Mouse (Mus musculus): ENCODE measurements around the gene Spata45. TPM values are rescaled to one million over a fixed set of nuclear protein-coding genes. Genes with fewer than 3 reads are reported as not detected.

Spata45 gene
- polyA plus RNA-seq, 1 experiment from 2014 or later = not detected

DNA sequence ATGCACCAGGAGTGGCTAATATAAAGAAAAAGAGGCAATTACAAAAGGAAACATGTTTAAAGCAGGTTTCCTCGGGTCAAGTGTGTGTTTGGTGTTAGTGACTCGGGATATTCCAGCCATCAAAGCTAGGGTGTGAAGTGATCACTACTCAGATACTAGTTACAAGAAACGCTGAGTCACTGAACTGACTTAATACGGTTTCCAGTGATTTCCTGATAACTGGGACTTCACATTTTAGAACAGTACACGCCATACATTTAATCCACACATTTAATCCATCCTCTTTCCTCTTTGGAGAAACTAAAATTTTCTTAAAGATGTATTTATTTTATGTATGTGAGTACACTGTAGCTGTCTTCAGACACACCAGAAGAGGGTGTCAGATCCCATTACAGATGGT is 51.5 kb downstream of the Spata45 start:
- WGBS = 71% methylated on average over 5 of the region's 5 CpGs

DNA sequence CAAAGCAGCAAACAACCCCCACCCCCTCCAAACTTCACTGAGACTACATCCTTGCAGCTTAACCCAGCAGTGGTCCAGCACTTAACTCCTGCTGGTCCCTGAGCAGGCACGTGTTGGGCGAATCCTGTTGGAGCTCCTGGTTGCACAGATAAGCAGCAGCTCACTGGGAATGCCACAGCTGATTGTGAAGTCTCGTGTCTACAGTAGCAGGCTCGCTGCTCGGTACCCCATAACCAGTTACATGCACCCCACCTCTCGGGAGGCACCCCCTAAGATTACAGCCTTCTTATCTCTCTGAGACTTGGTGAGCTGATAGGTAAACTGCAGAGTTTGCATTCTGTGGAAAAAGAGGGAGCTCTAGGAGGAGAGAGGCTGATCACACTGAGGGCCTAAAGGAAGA is 52.9 kb downstream of the Spata45 start:
- Histone ChIP-seq H3K36me3 (0 out of 2 replicates have a peak, but pooled peaks cover 2% of the 10 kb centered on the region), H3K9me3 (no peaks in the 10 kb centered on the region), H3K27ac (no peak overlapping the region), H3K4me2 (no peak overlapping the region), H3K4me3 (no peak overlapping the region), H3K4me1 (peaks cover 10% of the 10 kb centered on the region; the same call in 1 of the 2 replicates), H3K27me3 (no peaks in the 10 kb centered on the region), H3K9ac (no peak overlapping the region)
- no peak for ATAC-seq (ENCODE audit: insufficient number of reproducible peaks, low FRiP score, low TSS enrichment, low read depth)
- 80% methylated on average over 6 of the region's 6 CpGs for WGBS

More for the DNA sequence above, 51.5 kb downstream of the Spata45 start:
- H3K27ac ChIP-seq = no peak overlapping the region
- H3K9me3 ChIP-seq = no peaks in the 10 kb centered on the region
- H3K4me1 ChIP-seq = peaks cover 10% of the 10 kb centered on the region; the same call in 1 of the 2 replicates
- no peak overlapping the region for H3K4me2 ChIP-seq
- ATAC-seq (ENCODE audit: insufficient number of reproducible peaks, low FRiP score, low TSS enrichment, low read depth) = no peak
- no peaks in the 10 kb centered on the region for H3K27me3 ChIP-seq
- H3K9ac ChIP-seq = no peak overlapping the region
- H3K36me3 ChIP-seq = peaks cover 10% of the 10 kb centered on the region; the same call in 1 of the 2 replicates
- H3K4me3 ChIP-seq = no peak overlapping the region

GRCm38 (mm10) chr1:191092050-191092449 is 55.6 kb downstream of the Spata45 start:
- Histone ChIP-seq H3K9me3 (no peaks in the 10 kb centered on the region), H3K4me1 (peaks cover 6% of the 10 kb centered on the region; the same call in 1 of the 2 replicates), H3K27me3 (no peaks in the 10 kb centered on the region), H3K4me3 (no peak overlapping the region), H3K36me3 (no peaks in the 10 kb centered on the region), H3K27ac (no peak overlapping the region), H3K4me2 (no peak overlapping the region), H3K9ac (no peak overlapping the region)
- no peak for ATAC-seq (ENCODE audit: insufficient number of reproducible peaks, low FRiP score, low TSS enrichment, low read depth)
- 70% methylated on average over 8 of the region's 8 CpGs for WGBS

Other genes starting within 250 kb of the Spata45 start
- 14.8 and 16.1 TPM in 2 replicates for gene Rps6kc1, start 124.9 kb upstream of the Spata45 start, polyA plus RNA-seq (2015; fragmentation: Nextera tagmentation; extraction: Ambion mirVana)
- 40.3 and 42.5 TPM in 2 replicates for gene Angel2, start 111.5 kb upstream of the Spata45 start, polyA plus RNA-seq (2015; fragmentation: Nextera tagmentation; extraction: Ambion mirVana)
- 45.1 and 51.9 TPM in 2 replicates for gene Vash2, start 57.3 kb upstream of the Spata45 start, polyA plus RNA-seq (2015; fragmentation: Nextera tagmentation; extraction: Ambion mirVana)
- 4.0 and 5.2 TPM in 2 replicates for gene Flvcr1, start 10.5 kb upstream of the Spata45 start, polyA plus RNA-seq (2015; fragmentation: Nextera tagmentation; extraction: Ambion mirVana)
- gene Tatdn3, start 26.3 kb downstream of the Spata45 start, polyA plus RNA-seq (2015; fragmentation: Nextera tagmentation; extraction: Ambion mirVana) = 12.6 and 14.2 TPM in 2 replicates
- 16.8 and 19.4 TPM in 2 replicates for gene Nsl1, start 26.4 kb downstream of the Spata45 start, polyA plus RNA-seq (2015; fragmentation: Nextera tagmentation; extraction: Ambion mirVana)
- gene Batf3, start 61.2 kb downstream of the Spata45 start, polyA plus RNA-seq (2015; fragmentation: Nextera tagmentation; extraction: Ambion mirVana) = 9.8 and 12.8 TPM in 2 replicates
- gene Fam71a, start 128.2 kb downstream of the Spata45 start, polyA plus RNA-seq (2015; fragmentation: Nextera tagmentation; extraction: Ambion mirVana) = not detected in 2 replicates
- 8.2 and 11.4 TPM in 2 replicates for gene Atf3, start 181.4 kb downstream of the Spata45 start, polyA plus RNA-seq (2015; fragmentation: Nextera tagmentation; extraction: Ambion mirVana)